Mouse (Mus musculus) stomach, embryonic 14.5 days (tissue): ENCODE measurements around the gene Dnttip1. TPM values are rescaled to one million over a fixed set of nuclear protein-coding genes. Genes with fewer than 3 reads are reported as not detected.

Source experiments
- ATAC-seq: fragments of 200-750 bp; cut with Nextera tagmentation; 2 replicates; pipeline ENCODE4 v1.8.0; 2017; ENCODE audit warnings: low read depth, moderate TSS enrichment; ENCODE audit not compliant: insufficient number of reproducible peaks, insufficient read depth, low FRiP score
- H3K27ac ChIP-seq: fragments of 300-500 bp; sonication (generic); 2 replicates; pipeline ENCODE4 v1.5.1; 2014; ENCODE audit warnings: mild to moderate bottlenecking, low read length, moderate library complexity, mixed read lengths
- H3K27me3 ChIP-seq: fragments of 300-500 bp; sonication (generic); 2 replicates; pipeline ENCODE4 v1.6.1; 2014; ENCODE audit warnings: low read length, control low read depth, mixed read lengths; ENCODE audit not compliant: control insufficient read depth, insufficient read depth
- H3K36me3 ChIP-seq: fragments of 300-500 bp; sonication (generic); 2 replicates; pipeline ENCODE4 v1.6.1; 2014; ENCODE audit warnings: mild to moderate bottlenecking, control low read depth, low read length, moderate library complexity, mixed read lengths; ENCODE audit not compliant: control insufficient read depth, insufficient read depth
- H3K4me1 ChIP-seq: fragments of 300-500 bp; sonication (generic); 2 replicates; pipeline ENCODE4 v1.6.1; 2014; ENCODE audit warnings: low read length, control low read depth, mixed read lengths; ENCODE audit not compliant: control insufficient read depth, insufficient read depth
- H3K4me2 ChIP-seq: fragments of 300-500 bp; sonication (generic); replicated peaks from 2 replicates; pipeline ENCODE4 v1.6.1; 2014; ENCODE audit warnings: low read depth, low read length, control low read depth
- H3K4me3 ChIP-seq: fragments of 300-500 bp; sonication (generic); 2 replicates; pipeline ENCODE4 v1.5.1; 2014; ENCODE audit warnings: low read depth, low read length, control low read depth
- H3K9ac ChIP-seq: fragments of 300-500 bp; sonication (generic); replicated peaks from 2 replicates; pipeline ENCODE4 v1.6.1; 2014; ENCODE audit warnings: low read depth, mild to moderate bottlenecking, control low read depth, low read length, moderate library complexity, mixed read lengths
- H3K9me3 ChIP-seq: fragments of 300-500 bp; sonication (generic); 2 replicates; pipeline ENCODE4 v1.6.1; 2016; ENCODE audit warnings: low read depth, low read length, control low read depth; ENCODE audit not compliant: control insufficient read depth
- WGBS: fragments of 180-500 bp; shearing (Covaris S2); extraction: QIAGEN DNeasy Blood & Tissue Kit; methylation state at CpG from one replicate; pipeline ENCODE4 v1.1.7; 2014; 5-methylcytosine and 5-hydroxymethylcytosine counted together
- polyA plus RNA-seq: library from polyadenylated mRNA; unstranded; fragments of >200 nt; fragmentation: Nextera tagmentation; extraction: Ambion mirVana; gene quantifications from 2 replicates; pipeline ENCODE4 v1.2.1, GENCODE M21; 2014

Gene Dnttip1
- polyA plus RNA-seq, 1 experiment from 2014 or later = 69.8 TPM

GRCm38 (mm10) chr2:164805332-164805718 is 59.5 kb downstream of the Dnttip1 start:
- WGBS = under 1% methylated on average over 21 of the region's 21 CpGs
- H3K4me3 ChIP-seq = peak overlapping the region; percentile 62
- H3K9me3 ChIP-seq = no peaks in the 10 kb centered on the region
- H3K9ac ChIP-seq = peak overlapping the region; percentile 49
- peaks cover 6% of the 10 kb centered on the region; the same call in 1 of the 2 replicates for H3K36me3 ChIP-seq
- peaks cover 7% of the 10 kb centered on the region; the same call in 1 of the 2 replicates for H3K4me1 ChIP-seq
- peak overlapping the region; percentile 30; the same call in 1 of the 2 replicates for H3K27ac ChIP-seq
- ATAC-seq = peak; percentile 48; the same call in 1 of the 2 replicates
- H3K4me2 ChIP-seq = peak overlapping the region; percentile 66
- H3K27me3 ChIP-seq = no peaks in the 10 kb centered on the region

DNA sequence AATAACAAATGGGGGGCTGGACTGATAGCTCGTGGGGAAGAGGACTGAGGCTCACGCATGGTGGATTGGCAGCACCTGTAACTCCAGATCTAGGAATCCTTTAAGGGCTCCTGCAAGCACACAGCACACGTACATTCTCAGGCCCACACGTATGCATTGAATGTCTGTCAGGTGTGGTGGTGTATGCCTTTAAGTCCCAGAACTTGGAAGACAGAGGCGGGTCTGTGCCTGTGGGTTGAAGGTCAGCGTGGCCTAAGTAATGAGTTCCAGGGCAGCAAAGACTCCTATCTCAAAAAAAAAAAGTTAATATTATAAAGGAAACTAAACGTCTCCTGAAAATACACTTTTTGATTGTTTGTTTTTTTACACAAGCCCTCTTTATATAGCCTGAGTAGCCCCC is 60.8 kb downstream of the Dnttip1 start:
- Histone ChIP-seq H3K36me3 (peaks cover 5% of the 10 kb centered on the region; the same call in 1 of the 2 replicates), H3K27me3 (no peaks in the 10 kb centered on the region), H3K9me3 (no peaks in the 10 kb centered on the region), H3K9ac (no peak overlapping the region), H3K27ac (no peak overlapping the region), H3K4me2 (no peak overlapping the region), H3K4me1 (peaks cover 7% of the 10 kb centered on the region; the same call in 1 of the 2 replicates), H3K4me3 (no peak overlapping the region)
- ATAC-seq = no peak
- 76% methylated on average over 7 of the region's 7 CpGs for WGBS

DNA sequence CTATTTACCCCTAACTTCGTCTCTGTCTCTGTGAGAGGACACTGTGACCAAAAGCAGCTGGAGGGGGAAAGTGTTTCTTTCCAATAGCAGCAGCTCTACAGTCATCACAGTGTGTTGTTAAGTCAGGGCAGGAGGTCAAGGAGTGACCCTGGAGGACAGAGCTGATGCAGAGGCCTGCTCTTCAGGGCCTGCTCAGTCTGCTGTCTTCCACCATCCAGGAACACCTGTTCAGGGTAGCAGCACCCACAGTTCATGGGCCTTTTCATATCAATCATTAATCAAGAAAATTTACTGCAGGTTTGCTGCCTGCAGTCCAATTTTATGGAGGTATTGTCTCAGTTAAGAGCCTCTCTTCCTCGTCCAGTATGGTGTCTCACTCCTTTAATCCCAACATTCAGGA is 67.8 kb downstream of the Dnttip1 start:
- Histone ChIP-seq H3K36me3 (0 out of 2 replicates have a peak, but pooled peaks cover 5% of the 10 kb centered on the region), H3K4me2 (no peak overlapping the region), H3K9me3 (no peaks in the 10 kb centered on the region), H3K9ac (no peak overlapping the region), H3K4me1 (peaks cover 8% of the 10 kb centered on the region; the same call in 1 of the 2 replicates), H3K27me3 (no peaks in the 10 kb centered on the region), H3K27ac (no peak overlapping the region), H3K4me3 (no peak overlapping the region)
- WGBS = 56% methylated on average over 2 of the region's 2 CpGs
- ATAC-seq = no peak

DNA sequence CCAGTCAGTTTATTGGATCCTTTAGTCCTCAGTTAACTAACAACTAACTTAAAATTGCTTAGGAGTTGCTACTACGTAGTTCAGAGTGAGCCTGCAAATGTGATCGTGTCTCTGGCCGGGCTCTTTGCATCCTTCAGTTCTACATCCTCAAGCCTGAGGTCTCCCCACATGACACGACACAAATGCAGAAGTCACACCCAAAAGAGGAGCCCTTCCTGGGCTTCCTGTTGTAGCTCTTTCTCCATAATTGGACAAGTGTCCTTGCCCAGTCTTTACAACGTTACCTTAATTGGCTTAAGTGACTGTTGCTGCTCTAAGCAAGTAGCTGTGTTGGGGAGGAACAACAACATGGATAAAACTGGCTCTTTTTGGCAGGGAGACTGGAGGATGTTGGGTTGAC is 69.6 kb downstream of the Dnttip1 start:
- no peak overlapping the region for H3K4me3 ChIP-seq
- 89% methylated on average over 5 of the region's 5 CpGs for WGBS
- H3K27ac ChIP-seq = no peak overlapping the region
- H3K36me3 ChIP-seq = no peaks in the 10 kb centered on the region
- no peak overlapping the region for H3K4me2 ChIP-seq
- peaks cover 8% of the 10 kb centered on the region; the same call in 1 of the 2 replicates for H3K4me1 ChIP-seq
- H3K9ac ChIP-seq = no peak overlapping the region
- no peak for ATAC-seq
- no peaks in the 10 kb centered on the region for H3K9me3 ChIP-seq
- H3K27me3 ChIP-seq = no peaks in the 10 kb centered on the region

DNA sequence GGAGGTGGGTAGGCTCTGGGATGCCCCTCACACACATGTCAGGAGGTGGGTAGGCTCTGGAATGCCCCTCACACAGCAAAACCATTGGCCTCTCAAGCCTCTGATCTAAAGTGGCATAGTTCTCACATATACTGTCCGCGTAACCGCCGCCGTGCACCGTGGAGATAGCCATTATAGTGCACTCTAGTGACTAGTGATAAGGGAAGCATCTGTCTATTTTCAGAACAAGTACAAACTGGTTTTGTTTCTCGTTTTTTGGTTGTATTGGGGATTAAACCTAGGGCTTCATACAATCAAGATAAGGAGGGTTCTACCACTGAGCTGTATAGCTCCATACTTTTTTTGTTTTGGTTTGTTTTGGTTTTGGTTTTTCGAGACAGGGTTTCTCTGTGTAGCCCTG is 70.0 kb downstream of the Dnttip1 start:
- Histone ChIP-seq H3K4me3 (no peak overlapping the region), H3K27me3 (no peaks in the 10 kb centered on the region), H3K4me1 (peaks cover 8% of the 10 kb centered on the region; the same call in 1 of the 2 replicates), H3K27ac (no peak overlapping the region), H3K36me3 (0 out of 2 replicates have a peak, but pooled peaks cover under 1% of the 10 kb centered on the region), H3K9ac (no peak overlapping the region), H3K4me2 (no peak overlapping the region), H3K9me3 (no peaks in the 10 kb centered on the region)
- 86% methylated on average over 8 of the region's 8 CpGs for WGBS
- no peak for ATAC-seq

GRCm38 (mm10) chr2:164817206-164817605 is 71.4 kb downstream of the Dnttip1 start:
- 70% methylated on average over 6 of the region's 6 CpGs for WGBS
- Histone ChIP-seq H3K4me3 (no peak overlapping the region), H3K4me2 (no peak overlapping the region), H3K27me3 (no peaks in the 10 kb centered on the region), H3K9ac (no peak overlapping the region), H3K9me3 (no peaks in the 10 kb centered on the region), H3K4me1 (peaks cover 8% of the 10 kb centered on the region; the same call in 1 of the 2 replicates), H3K36me3 (peaks cover 7% of the 10 kb centered on the region; the same call in 1 of the 2 replicates), H3K27ac (no peak overlapping the region)
- no peak for ATAC-seq

DNA sequence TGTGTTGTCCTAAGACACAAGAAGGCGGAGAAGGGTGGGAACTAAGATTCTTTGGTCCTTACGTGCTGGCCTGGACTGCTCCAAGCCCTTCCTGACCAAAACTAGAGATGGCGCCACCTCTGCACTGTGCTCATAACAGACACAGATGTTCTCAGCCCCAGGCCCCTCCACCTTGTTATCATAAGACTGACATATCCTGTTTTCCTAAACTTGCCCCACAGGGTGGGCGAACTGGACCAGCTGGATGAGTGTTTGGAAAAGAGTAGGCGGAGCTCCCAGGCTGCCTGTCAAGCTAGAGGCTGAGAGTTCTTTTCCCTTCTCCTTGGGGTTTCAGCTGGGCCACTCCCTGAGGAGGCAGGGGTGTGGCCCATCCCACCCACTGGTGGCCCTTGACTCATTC is 71.9 kb downstream of the Dnttip1 start:
- Histone ChIP-seq H3K4me1 (peaks cover 8% of the 10 kb centered on the region; the same call in 1 of the 2 replicates), H3K9me3 (no peaks in the 10 kb centered on the region), H3K9ac (no peak overlapping the region), H3K27me3 (no peaks in the 10 kb centered on the region), H3K36me3 (peaks cover 7% of the 10 kb centered on the region; the same call in 1 of the 2 replicates), H3K4me2 (no peak overlapping the region), H3K27ac (no peak overlapping the region), H3K4me3 (no peak overlapping the region)
- no peak for ATAC-seq
- 50% methylated on average over 5 of the region's 5 CpGs for WGBS
